Mouse (Mus musculus) heart, postnatal 0 days (tissue): ENCODE data around the gene Slc10a6.

Experiments
- CTCF ChIP-seq: IDR thresholded peaks from 2 replicates; pipeline ENCODE4 v1.5.1; 2016; ENCODE audit warnings: antibody characterized with exemption, control low read depth, low read depth
- EP300 ChIP-seq: IDR thresholded peaks from 2 replicates; pipeline ENCODE4 v1.6.1; 2016; ENCODE audit warnings: antibody characterized with exemption, low read depth

DNA sequence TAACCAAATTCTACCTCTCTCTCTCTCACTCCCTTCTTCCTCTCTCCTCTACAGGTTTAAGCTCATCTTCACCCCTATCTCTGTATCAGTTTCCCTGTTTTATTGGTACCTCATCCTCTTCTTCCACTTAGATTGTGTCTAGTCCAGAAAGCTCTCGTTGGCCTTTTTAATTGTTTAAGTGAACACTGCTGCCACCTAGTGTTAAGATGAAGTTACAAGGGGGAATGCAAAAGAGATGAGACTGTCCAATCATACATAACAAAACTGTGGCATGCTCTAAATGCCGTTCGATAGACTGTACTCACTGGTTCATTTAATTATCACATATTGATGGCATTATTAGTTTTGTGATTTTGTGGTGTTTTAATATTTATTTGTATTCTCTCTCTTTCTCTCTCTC, 30.4 kb upstream of the Slc10a6 start:
- TF ChIP-seq CTCF: peak; percentile 85
- no peak for TF ChIP-seq EP300
